Mouse (Mus musculus): Measurements from ENCODE around the gene Rbm15b. TPM values are rescaled to one million over a fixed set of nuclear protein-coding genes. Genes with fewer than 3 reads are reported as not detected.

The Rbm15b gene
- polyA plus RNA-seq (2015; fragmentation: Nextera tagmentation; extraction: Ambion mirVana): 9.6 and 11.8 TPM in 2 replicates

- H3K36me3 ChIP-seq: peaks cover 60% of the 10 kb centered on the region
Measured at GRCm38 (mm10) chr9:106886828-106887702, at the start of gene Rbm15b. Gene Rbm15b, minus strand, starts transcription at chr9:106887428.

DNA sequence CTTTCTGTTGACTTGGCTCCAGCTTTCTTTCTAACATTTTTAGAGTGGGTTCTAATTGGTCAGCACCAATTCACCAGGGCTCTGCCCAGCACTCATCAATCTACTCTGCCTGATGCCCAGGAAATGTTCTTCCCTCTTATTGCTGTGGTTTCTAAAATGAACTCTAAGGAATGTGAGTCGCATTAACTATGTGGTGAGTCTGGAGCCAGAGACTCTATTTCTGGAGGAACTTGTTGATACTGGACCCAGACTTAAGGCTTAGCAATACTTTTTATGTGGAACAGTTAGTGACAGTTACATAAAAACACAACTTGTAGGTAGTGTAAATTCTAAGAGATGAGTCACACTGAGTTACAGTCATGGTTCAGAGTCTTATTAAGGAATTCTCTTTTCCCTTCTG lies 47.8 kb upstream of the Rbm15b start:
- Histone ChIP-seq H3K27ac (no peak overlapping the region), H3K36me3 (no peaks in the 10 kb centered on the region), H3K4me1 (no peaks in the 10 kb centered on the region), H3K4me3 (replicated peaks) (no peak overlapping the region), H3K9me3 (replicated peaks) (no peaks in the 10 kb centered on the region), H3K9ac (no peak overlapping the region), H3K4me2 (no peak overlapping the region), H3K27me3 (no peaks in the 10 kb centered on the region)
- ATAC-seq (replicated peaks; ENCODE audit: low FRiP score): no peak
- 83% methylated on average over 1 of the region's 1 CpGs for WGBS

More at GRCm38 (mm10) chr9:106886828-106887702, at the start of gene Rbm15b:
- peaks cover 75% of the 10 kb centered on the region for H3K4me1 ChIP-seq
- H3K4me3 ChIP-seq (replicated peaks): peak within 1 kb of the TSS; percentile 94
- H3K27ac ChIP-seq: peak within 1 kb of the TSS; percentile 82
- WGBS: 2% methylated on average over 69 of the region's 101 CpGs
- H3K9me3 ChIP-seq (replicated peaks): no peaks in the 10 kb centered on the region
- peak within 1 kb of the TSS; percentile 97 for H3K9ac ChIP-seq
- H3K27me3 ChIP-seq: no peaks in the 10 kb centered on the region
- ATAC-seq (replicated peaks; ENCODE audit: low FRiP score): peak; percentile 75
- peak within 1 kb of the TSS; percentile 98 for H3K4me2 ChIP-seq

DNA sequence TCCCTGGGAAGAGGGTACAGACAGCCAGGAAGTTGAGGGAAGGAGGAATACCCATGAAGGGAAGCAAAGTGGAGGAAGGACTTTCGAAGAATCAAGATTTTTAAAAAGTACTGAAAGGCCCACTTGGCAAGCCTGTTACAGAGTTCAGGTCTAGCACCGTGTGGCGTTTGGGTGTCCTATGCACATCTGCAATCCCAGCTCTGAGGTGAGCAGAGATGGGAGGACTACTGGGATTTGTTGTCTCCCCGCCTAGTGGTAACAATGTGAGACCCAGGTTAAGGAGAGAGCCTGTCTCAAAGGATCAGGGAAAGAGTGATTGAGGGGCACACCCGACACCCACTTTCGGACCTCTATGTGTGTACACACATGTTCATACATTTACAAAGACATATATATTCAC lies 27.6 kb upstream of the Rbm15b start:
- WGBS: 82% methylated on average over 6 of the region's 6 CpGs

GRCm38 (mm10) chr9:106913759-106914158 lies 26.5 kb upstream of the Rbm15b start:
- 13% methylated on average over 1 of the region's 1 CpGs for WGBS
- no peak for ATAC-seq (replicated peaks; ENCODE audit: low FRiP score)
- Histone ChIP-seq H3K9me3 (replicated peaks) (no peaks in the 10 kb centered on the region), H3K27ac (no peak overlapping the region), H3K36me3 (no peaks in the 10 kb centered on the region), H3K27me3 (no peaks in the 10 kb centered on the region), H3K4me2 (no peak overlapping the region), H3K9ac (no peak overlapping the region), H3K4me1 (no peaks in the 10 kb centered on the region; the same call in 1 of the 2 replicates), H3K4me3 (replicated peaks) (no peak overlapping the region)

More for the DNA sequence above, 27.6 kb upstream of the Rbm15b start:
- Histone ChIP-seq H3K9ac (no peak overlapping the region), H3K4me1 (no peaks in the 10 kb centered on the region), H3K4me3 (replicated peaks) (no peak overlapping the region), H3K9me3 (replicated peaks) (no peaks in the 10 kb centered on the region), H3K27ac (no peak overlapping the region), H3K4me2 (no peak overlapping the region), H3K27me3 (no peaks in the 10 kb centered on the region), H3K36me3 (no peaks in the 10 kb centered on the region)
- no peak for ATAC-seq (replicated peaks; ENCODE audit: low FRiP score)

DNA sequence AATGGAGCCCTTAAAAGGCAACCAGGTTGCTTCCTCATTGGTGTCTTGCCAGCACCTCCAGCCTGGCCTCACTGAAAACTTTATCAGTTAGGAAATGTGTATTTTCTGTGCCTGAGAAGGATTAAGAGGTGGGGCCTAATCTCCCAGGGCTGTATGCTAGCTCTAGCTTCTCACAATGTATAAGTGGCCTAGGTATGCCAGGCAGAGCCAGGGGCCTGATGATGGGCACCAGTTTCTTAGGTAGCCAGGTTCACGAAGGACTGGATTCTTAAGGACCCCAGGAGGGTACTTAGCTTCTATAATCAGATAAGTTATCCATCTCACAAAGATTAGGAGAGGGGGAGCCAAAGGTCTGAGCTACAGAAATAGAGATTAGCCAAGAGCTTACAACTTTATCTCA lies 24.4 kb upstream of the Rbm15b start:
- Histone ChIP-seq H3K4me3 (replicated peaks) (no peak overlapping the region), H3K9ac (no peak overlapping the region), H3K4me1 (no peaks in the 10 kb centered on the region; the same call in 1 of the 2 replicates), H3K36me3 (no peaks in the 10 kb centered on the region), H3K27ac (no peak overlapping the region), H3K9me3 (replicated peaks) (no peaks in the 10 kb centered on the region), H3K27me3 (no peaks in the 10 kb centered on the region), H3K4me2 (no peak overlapping the region)
- no peak for ATAC-seq (replicated peaks; ENCODE audit: low FRiP score)
- WGBS: 80% methylated on average over 1 of the region's 1 CpGs

GRCm38 (mm10) chr9:106908715-106909114 lies 21.5 kb upstream of the Rbm15b start:
- Histone ChIP-seq H3K4me1 (no peaks in the 10 kb centered on the region; the same call in 1 of the 2 replicates), H3K9ac (no peak overlapping the region), H3K27ac (no peak overlapping the region), H3K9me3 (replicated peaks) (no peaks in the 10 kb centered on the region), H3K4me3 (replicated peaks) (no peak overlapping the region), H3K4me2 (no peak overlapping the region), H3K27me3 (no peaks in the 10 kb centered on the region), H3K36me3 (no peaks in the 10 kb centered on the region)
- WGBS: 36% methylated on average over 5 of the region's 5 CpGs
- no peak for ATAC-seq (replicated peaks; ENCODE audit: low FRiP score)

DNA sequence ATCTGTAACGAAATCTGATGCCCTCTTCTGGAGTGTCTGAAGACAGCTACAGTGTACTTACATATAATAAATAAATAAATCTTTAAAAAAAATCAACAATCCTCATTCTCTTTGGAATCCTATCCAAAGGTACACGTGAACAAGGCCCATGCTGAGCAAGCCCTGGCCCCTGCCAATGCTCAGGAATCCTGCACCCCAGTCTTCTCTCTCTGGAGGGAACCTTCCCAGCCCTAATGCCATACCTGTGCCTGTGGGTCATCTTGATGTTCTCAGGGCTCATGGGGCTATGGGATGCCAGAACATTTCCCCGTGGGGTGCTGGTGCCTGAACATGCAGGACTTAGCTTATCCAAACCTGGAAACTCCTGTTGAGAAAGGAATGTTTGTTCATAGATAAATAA lies 20.9 kb upstream of the Rbm15b start:
- WGBS: 84% methylated on average over 3 of the region's 3 CpGs
- ATAC-seq (replicated peaks; ENCODE audit: low FRiP score): no peak

DNA sequence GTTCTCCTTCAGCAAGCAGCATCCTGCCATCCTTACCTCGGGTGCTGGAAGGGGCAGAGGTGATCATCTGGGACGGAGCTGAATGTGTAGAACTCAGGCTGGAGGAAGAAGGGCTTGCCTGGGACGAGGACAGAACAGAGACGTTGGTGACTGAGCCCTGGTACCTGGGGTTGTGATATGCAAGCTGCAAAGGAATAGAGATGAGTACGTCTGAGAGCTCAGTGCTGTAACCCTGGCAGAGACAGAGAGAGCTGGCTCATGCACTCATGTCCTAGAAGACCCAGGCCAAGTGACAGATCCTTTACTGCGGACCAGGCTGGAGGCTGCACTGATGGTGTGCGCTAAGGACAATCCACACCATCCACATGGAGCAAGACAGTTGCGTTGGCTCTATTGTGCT lies 19.4 kb upstream of the Rbm15b start:
- H3K9ac ChIP-seq: no peak overlapping the region
- H3K27me3 ChIP-seq: no peaks in the 10 kb centered on the region
- ATAC-seq (replicated peaks; ENCODE audit: low FRiP score): no peak
- no peak overlapping the region for H3K27ac ChIP-seq
- H3K4me3 ChIP-seq (replicated peaks): no peak overlapping the region
- H3K4me2 ChIP-seq: no peak overlapping the region
- WGBS: 87% methylated on average over 8 of the region's 8 CpGs
- no peaks in the 10 kb centered on the region for H3K9me3 ChIP-seq (replicated peaks)
- no peaks in the 10 kb centered on the region; the same call in 1 of the 2 replicates for H3K4me1 ChIP-seq
- no peaks in the 10 kb centered on the region for H3K36me3 ChIP-seq

More for the DNA sequence above, 20.9 kb upstream of the Rbm15b start:
- Histone ChIP-seq H3K27me3 (no peaks in the 10 kb centered on the region), H3K9me3 (replicated peaks) (no peaks in the 10 kb centered on the region), H3K27ac (no peak overlapping the region), H3K36me3 (no peaks in the 10 kb centered on the region), H3K4me1 (no peaks in the 10 kb centered on the region; the same call in 1 of the 2 replicates), H3K4me3 (replicated peaks) (no peak overlapping the region), H3K9ac (no peak overlapping the region), H3K4me2 (no peak overlapping the region)

GRCm38 (mm10) chr9:106903791-106904134 lies 16.5 kb upstream of the Rbm15b start:
- Histone ChIP-seq H3K27ac (no peak overlapping the region), H3K9me3 (replicated peaks) (no peaks in the 10 kb centered on the region), H3K4me1 (no peaks in the 10 kb centered on the region; the same call in 1 of the 2 replicates), H3K4me3 (replicated peaks) (no peak overlapping the region), H3K36me3 (no peaks in the 10 kb centered on the region), H3K9ac (no peak overlapping the region), H3K27me3 (no peaks in the 10 kb centered on the region), H3K4me2 (no peak overlapping the region)
- 6% methylated on average over 1 of the region's 1 CpGs for WGBS
- ATAC-seq (replicated peaks; ENCODE audit: low FRiP score): no peak

GRCm38 (mm10) chr9:106903099-106903790 lies 16.0 kb upstream of the Rbm15b start:
- Histone ChIP-seq H3K36me3 (no peaks in the 10 kb centered on the region), H3K4me2 (no peak overlapping the region), H3K9me3 (replicated peaks) (no peaks in the 10 kb centered on the region), H3K4me3 (replicated peaks) (no peak overlapping the region), H3K9ac (no peak overlapping the region), H3K27ac (no peak overlapping the region), H3K27me3 (no peaks in the 10 kb centered on the region), H3K4me1 (no peaks in the 10 kb centered on the region)
- WGBS: 80% methylated on average over 4 of the region's 4 CpGs
- ATAC-seq (replicated peaks; ENCODE audit: low FRiP score): no peak

GRCm38 (mm10) chr9:106901596-106901995 lies 14.4 kb upstream of the Rbm15b start:
- Histone ChIP-seq H3K27me3 (no peaks in the 10 kb centered on the region), H3K4me1 (no peaks in the 10 kb centered on the region), H3K36me3 (no peaks in the 10 kb centered on the region), H3K9me3 (replicated peaks) (no peaks in the 10 kb centered on the region), H3K4me3 (replicated peaks) (no peak overlapping the region), H3K9ac (no peak overlapping the region), H3K4me2 (no peak overlapping the region), H3K27ac (no peak overlapping the region)
- WGBS: 88% methylated on average over 7 of the region's 7 CpGs
- no peak for ATAC-seq (replicated peaks; ENCODE audit: low FRiP score)

DNA sequence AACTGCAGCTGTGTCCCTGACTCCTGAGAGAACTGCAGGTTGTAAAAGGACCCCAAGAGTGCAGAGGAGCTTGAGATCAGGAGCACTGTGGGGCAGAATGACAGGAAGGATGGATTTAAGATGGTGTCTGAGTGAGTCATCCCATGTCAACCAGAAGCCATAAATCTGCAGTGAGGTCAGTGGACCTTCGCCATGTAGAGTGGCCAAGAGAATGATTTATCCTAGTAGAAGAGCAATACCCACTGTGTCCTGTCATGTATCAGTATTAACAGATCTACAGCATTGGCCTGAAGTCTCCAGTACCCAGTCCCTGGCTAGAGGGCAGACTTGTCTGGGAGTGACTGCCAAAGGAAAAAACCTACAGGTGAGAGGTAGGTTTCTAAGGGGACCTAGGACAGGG lies 11.7 kb upstream of the Rbm15b start:
- Histone ChIP-seq H3K4me3 (replicated peaks) (no peak overlapping the region), H3K4me2 (no peak overlapping the region), H3K4me1 (no peaks in the 10 kb centered on the region), H3K27me3 (no peaks in the 10 kb centered on the region), H3K27ac (no peak overlapping the region), H3K9me3 (replicated peaks) (no peaks in the 10 kb centered on the region), H3K9ac (no peak overlapping the region), H3K36me3 (no peaks in the 10 kb centered on the region)
- WGBS: 50% methylated on average over 1 of the region's 1 CpGs
- ATAC-seq (replicated peaks; ENCODE audit: low FRiP score): no peak
